Mouse (Mus musculus): ENCODE results near the gene Prpf19.

Gene Prpf19

GRCm38 (mm10) chr19:10895708-10896107, 677 bp downstream of the Prpf19 start:
- under 1% methylated on average over 16 of the region's 16 CpGs for WGBS

- WGBS: 57% methylated on average over 7 of the region's 7 CpGs
Measured at GRCm38 (mm10) chr19:10896849-10897248, 1.8 kb downstream of the Prpf19 start.

- WGBS: 74% methylated on average over 8 of the region's 8 CpGs
Measured at GRCm38 (mm10) chr19:10897491-10897890, 2.5 kb downstream of the Prpf19 start.

DNA sequence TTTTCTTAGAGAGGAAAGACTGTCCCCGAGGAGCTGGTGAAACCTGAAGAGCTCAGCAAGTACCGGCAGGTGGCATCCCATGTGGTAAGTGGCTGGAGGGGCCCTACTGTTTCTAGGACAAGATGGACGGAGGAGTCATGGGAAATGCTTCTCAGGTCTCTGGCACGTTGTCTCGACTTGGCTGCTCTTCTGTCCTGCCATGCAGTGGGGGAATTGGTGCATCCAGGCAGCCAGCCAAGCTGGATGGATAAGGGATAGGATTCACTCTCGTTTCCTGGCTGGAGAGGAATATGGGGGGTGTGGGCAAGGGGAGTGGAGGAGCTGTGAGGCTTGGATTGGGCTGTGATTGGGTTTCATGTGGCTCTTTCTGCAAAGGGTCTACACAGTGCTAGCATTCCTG, 5.3 kb downstream of the Prpf19 start:
- WGBS: 59% methylated on average over 6 of the region's 6 CpGs

- WGBS: 91% methylated on average over 5 of the region's 5 CpGs
Measured at GRCm38 (mm10) chr19:10901046-10901445, 6.0 kb downstream of the Prpf19 start.

DNA sequence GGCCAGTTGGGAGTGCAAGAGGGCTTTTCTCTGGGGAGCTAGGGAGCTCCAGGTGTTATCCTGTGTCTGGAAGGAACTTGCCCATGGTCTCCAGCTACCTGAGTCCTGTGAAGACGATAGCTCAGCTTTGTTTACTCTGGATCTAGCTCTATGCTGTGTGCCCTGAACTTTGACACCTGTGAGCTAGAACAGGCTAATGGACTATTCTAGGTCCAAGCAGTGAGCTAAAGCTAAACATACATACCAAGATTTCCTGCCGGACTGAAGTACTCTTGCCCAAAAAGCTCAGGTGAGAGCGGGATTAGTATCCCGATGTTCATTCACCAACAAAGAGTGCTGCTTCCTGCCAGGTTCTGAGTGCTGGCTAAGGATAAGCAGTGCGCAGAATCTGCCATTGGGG, 9.5 kb downstream of the Prpf19 start:
- 85% methylated on average over 5 of the region's 5 CpGs for WGBS

GRCm38 (mm10) chr19:10904927-10905727, 10.1 kb downstream of the Prpf19 start:
- 35% methylated on average over 7 of the region's 7 CpGs for WGBS

DNA sequence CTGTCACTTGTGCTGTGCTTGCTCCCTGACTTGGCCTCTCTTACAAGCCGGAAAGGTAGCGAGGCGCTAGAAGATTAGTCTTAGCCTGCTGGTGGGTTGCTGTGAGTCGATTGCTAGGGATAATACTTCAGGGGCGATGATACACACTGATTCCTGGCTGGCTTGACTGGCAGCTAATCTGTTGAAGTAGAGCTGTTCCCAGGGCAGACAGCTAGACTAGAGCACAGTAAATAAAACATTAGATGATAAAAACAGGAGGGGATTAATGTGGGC, 10.6 kb downstream of the Prpf19 start:
- 66% methylated on average over 5 of the region's 5 CpGs for WGBS

DNA sequence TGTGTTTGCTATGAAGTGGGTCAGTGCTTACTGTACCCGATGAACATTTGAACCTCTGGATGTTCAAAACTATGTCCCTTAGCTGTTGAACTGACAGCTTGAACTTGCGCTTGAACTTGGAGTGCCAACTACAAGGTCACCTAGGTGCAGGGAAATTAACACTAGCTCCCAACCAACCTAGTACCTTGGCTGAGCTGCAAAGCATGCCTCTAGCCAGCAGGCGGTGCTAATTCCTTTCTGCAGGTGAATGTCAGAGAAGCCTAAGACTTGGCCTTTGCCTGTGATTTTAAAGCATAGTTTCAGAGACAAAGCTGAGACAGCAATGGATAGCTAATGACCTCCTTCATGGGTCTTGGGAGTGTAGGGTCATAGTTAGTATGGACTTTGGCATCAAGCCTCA, 12.9 kb downstream of the Prpf19 start:
- WGBS: 63% methylated on average over 3 of the region's 3 CpGs

DNA sequence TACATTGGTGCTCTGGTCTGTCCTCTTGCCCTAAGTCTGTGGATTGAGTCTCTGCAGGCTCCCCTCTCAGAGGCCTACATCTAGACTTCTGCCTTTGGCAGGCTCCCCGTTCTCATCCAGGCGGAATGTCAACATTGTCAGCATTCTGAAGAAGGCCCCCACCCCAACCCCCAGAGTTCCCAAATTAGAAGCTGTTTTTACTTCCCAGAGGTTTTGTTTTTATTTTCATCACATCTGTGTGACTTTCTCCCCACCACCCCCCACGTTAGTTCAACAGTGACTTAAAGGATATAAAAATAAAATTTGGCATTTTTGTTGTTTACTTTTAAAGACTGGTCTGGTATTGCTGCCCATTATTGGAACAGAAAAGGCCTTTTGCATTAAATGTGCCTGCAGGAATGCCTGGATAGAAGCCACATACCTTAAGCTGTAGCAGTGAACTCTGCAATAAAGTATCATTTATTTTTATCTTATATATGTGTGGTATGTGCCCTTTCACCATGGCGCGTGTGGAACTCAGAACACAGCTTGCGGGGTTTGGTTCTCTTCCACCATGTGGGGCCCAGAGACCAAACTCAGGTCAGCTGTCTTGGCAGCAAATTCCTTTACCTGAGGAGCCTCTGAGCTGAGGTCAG, 14.2 kb downstream of the Prpf19 start:
- WGBS: 68% methylated on average over 6 of the region's 6 CpGs

- 74% methylated on average over 7 of the region's 7 CpGs for WGBS
Measured at GRCm38 (mm10) chr19:10914291-10914690, 19.3 kb downstream of the Prpf19 start.

DNA sequence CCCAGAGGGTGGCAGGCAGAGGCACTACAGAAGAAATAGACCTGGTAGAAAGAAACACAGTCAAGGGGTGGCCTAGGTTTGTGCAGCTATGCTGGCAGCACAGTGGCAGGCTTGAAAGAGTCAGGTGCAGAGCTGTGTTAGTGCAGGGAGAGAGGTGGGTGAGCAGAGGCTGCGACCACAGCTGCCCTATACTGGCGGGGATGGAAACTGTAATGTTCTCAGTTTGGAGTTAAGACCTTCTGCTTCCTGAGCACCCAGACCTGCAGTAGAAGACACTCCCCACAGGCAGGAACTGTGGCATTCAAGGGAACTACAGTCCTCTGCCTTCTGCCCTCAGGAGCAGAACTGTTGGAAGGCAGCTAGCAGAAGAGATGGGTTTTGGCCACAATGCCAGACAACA, 19.8 kb downstream of the Prpf19 start:
- WGBS: 79% methylated on average over 2 of the region's 2 CpGs

DNA sequence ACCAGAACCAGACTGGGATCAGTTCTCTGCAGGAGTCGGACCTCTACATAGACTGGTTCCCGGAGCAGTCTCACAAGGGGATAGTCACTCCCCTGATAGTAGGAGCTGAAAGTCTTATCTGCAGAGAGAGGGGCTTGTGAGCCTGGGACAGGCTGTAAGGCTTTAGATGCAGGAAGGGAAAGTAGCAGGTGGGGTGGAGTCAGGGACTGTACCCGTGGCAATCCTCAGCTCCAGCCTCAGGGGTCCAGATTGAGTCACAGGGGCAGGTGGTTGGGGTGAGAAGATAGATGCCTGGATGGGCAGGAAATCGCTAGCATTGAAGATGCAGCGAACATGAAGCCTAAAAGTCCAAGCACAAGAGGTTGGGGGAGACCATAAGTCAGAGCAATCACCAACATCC, 21.5 kb downstream of the Prpf19 start:
- 79% methylated on average over 5 of the region's 5 CpGs for WGBS

- 91% methylated on average over 10 of the region's 10 CpGs for WGBS
Measured at GRCm38 (mm10) chr19:10918321-10918991, 23.4 kb downstream of the Prpf19 start.

GRCm38 (mm10) chr19:10920532-10920931, 25.5 kb downstream of the Prpf19 start, which contains the start of gene Zp1:
Gene Zp1, minus strand, starts transcription at chr19:10920632.
- WGBS: 81% methylated on average over 2 of the region's 2 CpGs

- 49% methylated on average over 3 of the region's 3 CpGs for WGBS
Measured at GRCm38 (mm10) chr19:10921058-10921457, 26.0 kb downstream of the Prpf19 start.

DNA sequence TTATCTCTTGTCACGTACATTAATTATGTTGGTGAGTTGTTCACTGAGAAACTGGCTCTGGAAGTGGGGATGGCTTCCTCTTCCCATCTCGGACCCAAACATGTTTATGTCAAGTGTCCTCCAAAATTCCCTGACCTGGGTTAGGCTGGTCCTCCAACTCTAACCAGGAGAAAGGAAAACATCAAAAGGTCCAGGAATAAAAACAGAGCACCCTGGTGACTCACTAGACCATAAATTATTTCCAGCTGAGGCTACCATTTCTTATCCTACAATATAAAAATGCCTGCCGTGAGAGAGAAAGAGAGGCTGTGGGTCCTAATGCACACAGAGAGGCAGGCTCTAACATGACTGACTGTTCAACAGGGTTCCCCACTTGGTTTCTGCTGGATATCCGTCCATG, 29.2 kb downstream of the Prpf19 start:
- WGBS: 77% methylated on average over 4 of the region's 4 CpGs

- 38% methylated on average over 6 of the region's 6 CpGs for WGBS
Measured at GRCm38 (mm10) chr19:10926123-10926621, 31.1 kb downstream of the Prpf19 start.

DNA sequence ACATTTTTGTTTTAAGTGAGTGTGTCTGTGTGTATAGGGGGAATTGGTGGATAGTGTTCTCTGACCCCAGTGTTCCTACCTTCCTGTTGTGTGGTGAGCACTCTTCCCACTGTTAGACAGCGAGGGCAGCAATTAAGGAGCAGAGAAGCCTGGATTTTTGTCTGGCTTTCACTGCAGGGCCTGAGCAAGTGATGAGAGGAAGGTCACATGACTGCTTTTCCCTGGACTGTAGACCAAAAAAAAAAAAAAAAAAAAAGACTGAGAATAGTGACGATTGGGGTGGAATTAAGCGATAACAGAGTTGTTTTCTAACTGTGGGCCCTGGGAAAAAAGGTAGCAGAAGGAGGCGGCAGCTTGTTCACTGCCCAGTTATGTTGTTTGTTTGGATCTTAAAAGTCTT, 31.6 kb downstream of the Prpf19 start:
- WGBS: 48% methylated on average over 4 of the region's 4 CpGs

DNA sequence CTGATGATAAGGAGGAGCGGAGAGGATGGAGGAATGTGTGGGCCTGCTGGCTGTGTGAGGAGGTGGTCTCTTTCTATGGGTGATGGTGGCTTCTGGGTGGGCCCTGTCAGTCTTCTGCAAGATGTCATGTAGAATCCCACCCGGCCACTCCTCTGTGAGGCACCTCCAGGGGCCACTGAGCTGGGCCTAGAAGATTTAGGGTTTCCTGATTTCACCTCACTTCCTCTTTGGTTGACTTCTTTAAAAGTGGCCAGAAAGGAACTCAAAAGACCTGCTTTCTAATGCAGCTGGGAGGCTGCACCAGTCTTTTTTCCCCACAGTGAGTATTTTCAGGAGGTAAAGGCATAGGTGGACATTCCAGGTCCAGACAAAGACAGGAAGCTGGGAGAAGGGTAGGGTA, 35.6 kb downstream of the Prpf19 start:
- 87% methylated on average over 2 of the region's 2 CpGs for WGBS

GRCm38 (mm10) chr19:10935029-10935428, 40.0 kb downstream of the Prpf19 start:
- 20% methylated on average over 5 of the region's 5 CpGs for WGBS

GRCm38 (mm10) chr19:10936077-10936476, 41.0 kb downstream of the Prpf19 start:
- WGBS: 85% methylated on average over 5 of the region's 5 CpGs

- WGBS: 53% methylated on average over 5 of the region's 5 CpGs
Measured at GRCm38 (mm10) chr19:10937110-10937563, 42.1 kb downstream of the Prpf19 start, which contains the start of gene Ptgdr2. Gene Ptgdr2, plus strand, starts transcription at chr19:10937160.

All from cerebral cortex, adult 2 months (tissue).